Mouse (Mus musculus) testis, adult 2 months (tissue): ENCODE measurements around the gene Shank2.

Source experiments
- CTCF ChIP-seq: fragments of 200-500 bp; IDR thresholded peaks from 2 replicates; pipeline ENCODE4 v1.5.1; 2012; ENCODE audit warnings: low read depth, mild to moderate bottlenecking, inconsistent platforms, low read length, moderate library complexity; ENCODE audit not compliant: control insufficient read depth, insufficient read depth, insufficient replicate concordance
- POLR2A ChIP-seq: fragments of 200-500 bp; IDR thresholded peaks from 2 replicates; pipeline ENCODE4 v1.6.1; 2012; ENCODE audit warnings: low read depth, mild to moderate bottlenecking, inconsistent platforms, low read length, moderate library complexity; ENCODE audit not compliant: control insufficient read depth

DNA sequence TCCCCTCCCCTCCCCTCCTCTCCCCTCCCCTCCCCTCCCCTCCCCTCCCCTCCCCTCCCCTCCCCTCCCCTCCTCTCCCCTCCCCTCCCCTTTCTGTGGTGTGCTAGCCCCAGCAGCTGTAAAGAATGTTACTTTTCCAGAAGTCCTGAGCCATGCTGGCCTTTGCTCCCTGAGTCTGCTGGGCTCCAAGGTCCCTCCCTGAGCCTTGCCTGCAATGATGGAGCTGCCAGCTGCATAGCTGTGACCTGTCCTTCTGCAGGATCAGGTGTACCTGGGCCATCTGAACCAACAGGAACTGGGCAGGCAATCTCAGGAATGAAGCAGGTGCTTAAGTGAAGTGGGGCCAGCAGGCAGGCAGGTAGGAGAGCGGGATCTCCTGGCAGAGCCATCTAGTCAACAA is 78.1 kb downstream of the Shank2 start:
- TF ChIP-seq POLR2A (no peak), CTCF (no peak)
